Mouse (Mus musculus) monocyte, adult 2 months (primary cell): ENCODE measurements around the gene Cacna1d.

ENCODE experiments used
- DNase-seq, 2 experiments: peaks; one replicate each; pipeline ENCODE4 v3.0.0; 2022; ENCODE audit warnings: low spot score in 2 of 2, low read depth in 1 of 2

The Cacna1d gene

GRCm38 (mm10) chr14:30218114-30218513 is 273.1 kb downstream of the Cacna1d start:
- no peak for DNase-seq

GRCm38 (mm10) chr14:30217124-30217523 is 274.1 kb downstream of the Cacna1d start:
- DNase-seq, result no peak

- DNase-seq, result no peak
Observed at GRCm38 (mm10) chr14:30208156-30208555, 283.1 kb downstream of the Cacna1d start.

GRCm38 (mm10) chr14:30205821-30206220 is 285.4 kb downstream of the Cacna1d start:
- DNase-seq, result no peak

- DNase-seq, result no peak
Observed at GRCm38 (mm10) chr14:30204526-30204925, 286.7 kb downstream of the Cacna1d start.

- DNase-seq, result no peak
Observed at GRCm38 (mm10) chr14:30200310-30200709, 290.9 kb downstream of the Cacna1d start.

- DNase-seq, result no peak
Observed at GRCm38 (mm10) chr14:30198882-30199281, 292.4 kb downstream of the Cacna1d start.

GRCm38 (mm10) chr14:30198116-30198515 is 293.1 kb downstream of the Cacna1d start:
- DNase-seq, result no peak

GRCm38 (mm10) chr14:30196959-30197358 is 294.3 kb downstream of the Cacna1d start:
- no peak for DNase-seq

- DNase-seq, result peak in 1 of 2 experiments; percentile 19
Observed at GRCm38 (mm10) chr14:30196235-30196634, 295.0 kb downstream of the Cacna1d start.

- DNase-seq, result no peak
Observed at GRCm38 (mm10) chr14:30190308-30190971, 300.8 kb downstream of the Cacna1d start.

GRCm38 (mm10) chr14:30185616-30186274 is 305.5 kb downstream of the Cacna1d start:
- no peak for DNase-seq

GRCm38 (mm10) chr14:30184445-30185152 is 306.7 kb downstream of the Cacna1d start:
- no peak for DNase-seq

- no peak for DNase-seq
Observed at GRCm38 (mm10) chr14:30184013-30184412, 307.2 kb downstream of the Cacna1d start.

- no peak for DNase-seq
Observed at GRCm38 (mm10) chr14:30182624-30183524, 308.4 kb downstream of the Cacna1d start.

GRCm38 (mm10) chr14:30178306-30178705 is 312.9 kb downstream of the Cacna1d start:
- no peak for DNase-seq

GRCm38 (mm10) chr14:30177850-30178249 is 313.4 kb downstream of the Cacna1d start:
- DNase-seq, result no peak

- DNase-seq, result no peak
Observed at GRCm38 (mm10) chr14:30175362-30175761, 315.9 kb downstream of the Cacna1d start.

- DNase-seq, result no peak
Observed at GRCm38 (mm10) chr14:30172821-30173755, 318.2 kb downstream of the Cacna1d start.

- DNase-seq, result no peak
Observed at GRCm38 (mm10) chr14:30171593-30171992, 319.7 kb downstream of the Cacna1d start.
